16 mouse cellular contexts compared by ENCODE assay signal in the genomic region with DNA sequence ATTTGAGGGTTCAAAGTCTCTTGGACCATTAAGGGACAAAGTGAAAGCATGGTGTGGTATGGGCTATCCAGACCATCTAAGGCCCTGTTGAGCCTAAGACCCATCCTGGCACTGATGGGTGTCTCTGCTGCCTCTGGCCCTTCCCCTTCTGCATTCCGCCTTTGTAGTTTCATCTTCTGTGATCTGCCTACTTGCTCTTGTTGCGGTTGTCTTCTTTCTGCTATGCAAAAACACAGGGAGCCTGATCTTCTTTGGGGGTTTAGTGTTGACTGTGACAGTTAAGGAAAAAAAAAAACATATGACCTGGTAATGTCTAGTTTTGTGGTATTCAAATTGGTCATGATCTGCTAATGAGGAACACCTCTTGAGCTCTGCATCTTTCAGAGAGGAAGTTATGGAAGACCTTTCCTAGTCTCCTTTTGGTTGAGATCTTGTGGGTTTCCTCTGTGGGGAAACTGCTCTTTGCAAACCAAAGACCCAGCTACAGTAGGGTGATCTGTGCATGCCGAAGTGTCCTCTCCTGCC. TPM values are rescaled to one million over a fixed set of nuclear protein-coding genes. Genes with fewer than 3 reads are reported as not detected.
DNase-seq lines count a peak whose midpoint lies in the region; ATAC-seq and TF ChIP-seq lines count a peak whose summit lies in the region.
"Had no signal": no experiment of that assay in that cellular context is flagged by ENCODE, and none has a peak within 500 bp of the region (broad histone marks: within the 10 kb centered on the region; RNA-seq: fewer than 3 reads in every experiment).

No protein-coding gene starts in this region.

- H3K9me3 ChIP-seq in CH12.LX (replicated peaks; ENCODE audit: low read length), result peaks cover 15% of the 10 kb centered on the region
- no peaks in the 10 kb centered on the region for H3K9me3 ChIP-seq in liver, embryonic 14.5 days (ENCODE audit: control insufficient read depth, low read length)
- H3K9me3 ChIP-seq: embryonic facial prominence, embryonic 13.5 days; forebrain, embryonic 12.5 days had no signal

- TF ChIP-seq CTCF in spleen, adult 2 months (IDR thresholded peaks at IDR 0.05; ENCODE audit: extremely low read depth, insufficient read depth, insufficient read length, insufficient replicate concordance), result no peak
- no peak for TF ChIP-seq CTCF in CH12.LX (conservative IDR thresholded peaks at IDR 0.05 in 1 of 2, IDR thresholded peaks at IDR 0.05 in 1 of 2; ENCODE audit: low read depth in 2 of 2, low read length in 2 of 2)
- no peak for TF ChIP-seq CTCF in liver, embryonic 14.5 days (IDR thresholded peaks at IDR 0.05; ENCODE audit: low read depth)

- H3K27me3 ChIP-seq in spleen, adult 2 months (ENCODE audit: control insufficient read depth, insufficient read depth, low read length), result no peaks in the 10 kb centered on the region
- H3K27me3 ChIP-seq in CH12.LX (replicated peaks), result no peaks in the 10 kb centered on the region
- H3K27me3 ChIP-seq in liver, embryonic 14.5 days (ENCODE audit: control insufficient read depth, insufficient read depth, low read length), result no peaks in the 10 kb centered on the region
- H3K27me3 ChIP-seq: Patski had no signal

- no peak overlapping the region for H3K4me3 ChIP-seq in spleen, adult 2 months (ENCODE audit: extremely low read depth, insufficient read depth, insufficient read length)
- H3K4me3 ChIP-seq in CH12.LX (replicated peaks in 1 of 3; ENCODE audit: low read depth in 2 of 3, low read length in 2 of 3, poor library complexity in 1 of 3), result no peak overlapping the region
- no peak overlapping the region for H3K4me3 ChIP-seq in liver, embryonic 14.5 days (ENCODE audit: insufficient read depth in 1 of 2, low read depth in 2 of 2, low read length in 2 of 2)
- H3K4me3 ChIP-seq: embryonic facial prominence, embryonic 13.5 days; forebrain, embryonic 12.5 days had no signal

- H3K9ac ChIP-seq in CH12.LX (ENCODE audit: insufficient read depth, low read depth), result peak overlapping the region; percentile 73
- H3K9ac ChIP-seq in liver, embryonic 14.5 days (replicated peaks), result no peak overlapping the region
- H3K9ac ChIP-seq: embryonic facial prominence, embryonic 13.5 days; forebrain, embryonic 12.5 days; lung, embryonic 14.5 days had no signal

- peaks cover 67% of the 10 kb centered on the region for H3K79me2 ChIP-seq in CH12.LX (replicated peaks; ENCODE audit: control insufficient read depth, extremely low read depth, insufficient read depth, poor library complexity, severe bottlenecking)

- peak overlapping the region; percentile 80 for H3K27ac ChIP-seq in spleen, adult 2 months (ENCODE audit: insufficient read depth, low read length)
- H3K27ac ChIP-seq in CH12.LX (ENCODE audit: insufficient read depth, low read depth), result peak overlapping the region; percentile 96
- H3K27ac ChIP-seq in liver, embryonic 14.5 days, result peak overlapping the region; percentile 41
- H3K27ac ChIP-seq: embryonic facial prominence, embryonic 13.5 days; forebrain, embryonic 12.5 days had no signal

- in situ Hi-C loops in CH12.LX (cut with MboI; ENCODE audit: low pct_ligation_motif_present, low pct_unique_long_range_greater_than_20kb, low sequenced_read_pairs), result no loop called here

- peak; percentile 32 to 80 for DNase-seq in spleen, adult 2 months (ENCODE audit: low read depth in 1 of 2, low spot score in 2 of 2)
- DNase-seq in spleen, adult 18-20 months, result no peak
- DNase-seq in CH12.LX (ENCODE audit: extremely low read depth), result peak; percentile 90
- DNase-seq in liver, embryonic 14.5 days (ENCODE audit: low read depth in 3 of 3, low spot score in 3 of 3), result no peak
- no peak for DNase-seq in adrenal gland, adult 8-10 months
- DNase-seq in lung, postnatal 36 days, result no peak
- DNase-seq: adrenal gland, postnatal 10 days; cerebellum, postnatal 36 days; heart, postnatal 14 days; kidney, postnatal 14 days; lung, embryonic 14.5 days; right cerebral cortex, adult 18-20 months had no signal

- TF ChIP-seq POLR2A in spleen, adult 2 months (IDR thresholded peaks at IDR 0.05; ENCODE audit: low read depth, low read length), result no peak
- no peak for TF ChIP-seq POLR2A in CH12.LX (IDR thresholded peaks at IDR 0.05; ENCODE audit: low read depth, low read length)

- WGBS in spleen, adult 2 months, result 24% methylated on average over 3 of the region's 3 CpGs
- 69% methylated on average over 3 of the region's 3 CpGs for WGBS in liver, embryonic 14.5 days (ENCODE audit: insufficient replicate concordance)

- ATAC-seq in liver, embryonic 14.5 days (ENCODE audit: insufficient read depth), result no peak
- peak; percentile 72 for ATAC-seq in neutrophil, adult 5-6 weeks (ENCODE audit: extremely low read depth, insufficient number of reproducible peaks, low FRiP score, poor library complexity, severe bottlenecking)
- ATAC-seq: Patski had no signal

- peak; percentile 90 for TF ChIP-seq EP300 in CH12.LX (IDR thresholded peaks at IDR 0.05; ENCODE audit: low read length)
- TF ChIP-seq EP300 in liver, embryonic 14.5 days (IDR thresholded peaks at IDR 0.05; ENCODE audit: low read depth), result no peak

- peak overlapping the region; percentile 71 for H3K4me2 ChIP-seq in CH12.LX (ENCODE audit: insufficient read depth, low read depth, poor library complexity, severe bottlenecking)
- no peak overlapping the region for H3K4me2 ChIP-seq in liver, embryonic 14.5 days (ENCODE audit: low read depth)
- H3K4me2 ChIP-seq: embryonic facial prominence, embryonic 13.5 days; forebrain, embryonic 12.5 days; lung, embryonic 14.5 days had no signal

- no peaks in the 10 kb centered on the region for H3K36me3 ChIP-seq in spleen, adult 2 months (ENCODE audit: control insufficient read depth, insufficient read depth, low read length)
- H3K36me3 ChIP-seq in CH12.LX (replicated peaks in 1 of 2; ENCODE audit: control insufficient read depth in 1 of 2, insufficient read depth in 1 of 2, low read length in 1 of 2), result peaks cover 17 to 44% of the 10 kb centered on the region in 2 experiments
- H3K36me3 ChIP-seq in liver, embryonic 14.5 days (replicated peaks; ENCODE audit: control insufficient read depth, insufficient read depth, low read depth), result no peaks in the 10 kb centered on the region
- H3K36me3 ChIP-seq: embryonic facial prominence, embryonic 13.5 days; forebrain, embryonic 12.5 days had no signal

- dilution Hi-C loops in CH12.LX (cut with MboI; ENCODE audit: extremely low pct_ligation_motif_present, extremely low pct_unique_long_range_greater_than_20kb, low sequenced_read_pairs), result no loop called here

- H3K4me1 ChIP-seq in spleen, adult 2 months (ENCODE audit: control insufficient read depth, insufficient read depth, insufficient read length), result peaks cover 33% of the 10 kb centered on the region
- peaks cover 39 to 76% of the 10 kb centered on the region in 2 experiments for H3K4me1 ChIP-seq in CH12.LX (ENCODE audit: control insufficient read depth in 1 of 2, insufficient read depth in 2 of 2)
- H3K4me1 ChIP-seq in liver, embryonic 14.5 days (replicated peaks; ENCODE audit: control insufficient read depth in 2 of 2, insufficient read depth in 2 of 2, low read length in 1 of 2), result peaks cover 67 to 69% of the 10 kb centered on the region in 2 experiments

- no peak; the same call in 1 of the 2 replicates for TF ChIP-seq RAD21 in CH12.LX (IDR thresholded peaks at IDR 0.05; ENCODE audit: low read depth, low read length)

TF ChIP-seq in CH12.LX, 34 proteins besides CTCF, POLR2A, EP300 and RAD21 (continues in another document):
- TF ChIP-seq MAX (IDR thresholded peaks at IDR 0.05; ENCODE audit: low read length) (no peak; the same call in 1 of the 2 replicates), TCF12 (IDR thresholded peaks at IDR 0.05; ENCODE audit: low read depth, low read length) (peak; percentile 67), JUND (conservative IDR thresholded peaks at IDR 0.05; ENCODE audit: low read depth, low read length) (peak; percentile 70), ETS1 (conservative IDR thresholded peaks at IDR 0.05; ENCODE audit: low read depth, low read length) (peak; percentile 93), ZC3H11A (IDR thresholded peaks at IDR 0.05; ENCODE audit: low read depth, low read length) (no peak), ZMIZ1 (IDR thresholded peaks at IDR 0.05; ENCODE audit: low read depth, low read length) (no peak), ELF1 (IDR thresholded peaks at IDR 0.05; ENCODE audit: low read depth, low read length) (0 out of 2 replicates have a peak, but pooled peaks have one; percentile 22), IRF4 (IDR thresholded peaks at IDR 0.05; ENCODE audit: low read depth, low read length) (peak; percentile 84), GABPA (IDR thresholded peaks at IDR 0.05; ENCODE audit: insufficient replicate concordance, low read depth, low read length) (no peak), USF1 (IDR thresholded peaks at IDR 0.05; ENCODE audit: low read depth, low read length) (no peak), RCOR1 (conservative IDR thresholded peaks at IDR 0.05; ENCODE audit: low read depth, low read length) (no peak; the same call in 1 of the 2 replicates), UBTF (IDR thresholded peaks at IDR 0.05; ENCODE audit: low read depth, low read length) (0 out of 2 replicates have a peak, but pooled peaks have one; percentile 44), SMC3 (IDR thresholded peaks at IDR 0.05; ENCODE audit: low read depth, low read length) (no peak; the same call in 1 of the 2 replicates), CHD1 (IDR thresholded peaks at IDR 0.05; ENCODE audit: low read depth, low read length) (no peak), TBP (conservative IDR thresholded peaks at IDR 0.05; ENCODE audit: low read depth, low read length) (peak; percentile 49; the same call in 1 of the 2 replicates), MYC (IDR thresholded peaks at IDR 0.05; ENCODE audit: low read depth, low read length) (0 out of 2 replicates have a peak, but pooled peaks have one; percentile 28), BHLHE40 (IDR thresholded peaks at IDR 0.05; ENCODE audit: low read depth, low read length) (peak; percentile 84), ZNF384 (IDR thresholded peaks at IDR 0.05; ENCODE audit: low read depth, low read length) (peak; percentile 96), MEF2A (IDR thresholded peaks at IDR 0.05; ENCODE audit: borderline replicate concordance, low read depth, low read length) (peak; percentile 84; the same call in 1 of the 2 replicates), MAZ (IDR thresholded peaks at IDR 0.05; ENCODE audit: low read depth, low read length) (peak; percentile 60; the same call in 1 of the 2 replicates), MAFK (IDR thresholded peaks at IDR 0.05; ENCODE audit: insufficient replicate concordance, low read length) (peak; percentile 60; the same call in 1 of the 2 replicates)

RNA-seq across cellular contexts. Expression of a gene that starts 54.4 kb away (rescaled TPM):
- polyA plus RNA-seq in spleen, adult 2 months (2012; rRNA removed), result 15.2 and 16.2 TPM in 2 replicates
- total RNA-seq in CH12.LX (2012; rRNA removed) (20.7 and 21.8 TPM in 2 replicates), CH12.LX (2014; rRNA removed) (12.0 and 13.2 TPM in 2 replicates)
- 32.7 and 38.9 TPM in 2 replicates for polyA plus RNA-seq in CH12.LX (2012; ENCODE audit: insufficient read length, low read depth)
- polyA plus RNA-seq in liver, embryonic 14.5 days (2012; rRNA removed), result 5.6 and 7.0 TPM in 2 replicates
- polyA plus RNA-seq in liver, embryonic 14.5 days (2014; fragmentation: Nextera tagmentation; extraction: Ambion mirVana), result 17.1 and 19.2 TPM in 2 replicates
- total RNA-seq in neutrophil, adult 5-6 weeks (2017), result 76.4 and 76.9 TPM in 2 replicates
- total RNA-seq in adrenal gland, adult 8-10 months (2022), result 10 to 100 TPM; 44.1 to 57.5 (median 51.0) TPM

Comparison
In these comparisons a context has a peak if more than half of its experiments do, and no peak if none do; other contexts are left out.
1. DNase-seq: peak in spleen, adult 2 months (2 of 2) and CH12.LX (single experiment); none in spleen, adult 18-20 months (0 of 2), liver, embryonic 14.5 days (0 of 3), adrenal gland, adult 8-10 months (single experiment) and lung, postnatal 36 days (single experiment).
2. H3K27ac ChIP-seq: peak in every context shown above with its lines; median percentile 96 in CH12.LX; 80 in spleen, adult 2 months; 41 in liver, embryonic 14.5 days.